Mouse (Mus musculus) lung, adult 10 weeks (tissue): ENCODE measurements around the gene Il9. TPM values are rescaled to one million over a fixed set of nuclear protein-coding genes. Genes with fewer than 3 reads are reported as not detected.

ENCODE experiments used
- polyA plus RNA-seq: library from polyadenylated mRNA; stranded (reverse); fragments of 350-450 nt; fragmentation: Illumina TruSeq; extraction: RNeasy Lipid Tissue Mini Kit (QIAGEN cat#74804); gene quantifications from one replicate; pipeline ENCODE4 v1.2.3, GENCODE M21; 2014; ENCODE audit warnings: low read depth, low replicate concordance; ENCODE audit not compliant: insufficient read depth

The Il9 gene
- polyA plus RNA-seq: not detected

DNA sequence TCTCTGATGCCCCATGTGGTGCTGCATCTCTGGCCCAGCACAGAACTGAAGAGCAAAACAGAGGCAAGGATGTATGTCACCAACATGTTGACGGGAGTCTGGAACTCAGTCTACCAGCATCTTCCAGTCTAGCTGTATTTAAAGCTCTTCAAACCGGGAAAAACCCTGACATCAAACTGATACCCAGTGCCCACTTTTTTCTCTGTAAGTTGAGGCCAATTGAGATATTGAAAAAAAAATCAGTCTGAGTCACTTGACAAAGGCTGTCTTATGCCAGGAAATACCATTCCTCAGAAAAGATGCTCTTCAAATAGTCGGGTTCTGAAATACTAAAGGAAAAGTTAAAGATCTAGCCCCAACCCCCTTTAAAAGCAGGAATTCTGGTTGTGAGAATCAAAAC is at the start of gene Il9:
Gene Il9 (minus strand): TSS at position 101 of the 400 bp plus-strand sequence.

GRCm38 (mm10) chr13:56522081-56522820 is 40.2 kb upstream of the Il9 start, which contains the start of gene Fbxl21:
Fbxl21 (plus strand) TSS chr13:56522472.

GRCm38 (mm10) chr13:56438211-56439075 is 43.6 kb downstream of the Il9 start, which contains the start of gene Slc25a48:
Slc25a48 (plus strand) TSS chr13:56438355.

Other genes with a start within 250 kb of the Il9 start
- gene Neurog1, start 230.1 kb downstream of the Il9 start, polyA plus RNA-seq: not detected
- gene Cxcl14, start 185.7 kb downstream of the Il9 start, polyA plus RNA-seq: 130 TPM
- not detected for gene Gm3045, start 55.7 kb downstream of the Il9 start, polyA plus RNA-seq
- gene Slc25a48, start 43.9 kb downstream of the Il9 start, polyA plus RNA-seq: 0.09 TPM
- gene Fbxl21, start 40.2 kb upstream of the Il9 start, polyA plus RNA-seq: 0.72 TPM
- gene Lect2, start 66.3 kb upstream of the Il9 start, polyA plus RNA-seq: not detected
- 38.4 TPM for gene Tgfbi, start 127.3 kb upstream of the Il9 start, polyA plus RNA-seq
- 18.2 TPM for gene Smad5, start 220.8 kb upstream of the Il9 start, polyA plus RNA-seq